Mouse (Mus musculus) adrenal gland, adult (tissue): ENCODE results near the gene Slco3a1.

Source experiments
- DNase-seq, 2 experiments: peaks; one replicate each; pipeline ENCODE4 v3.0.0; 2022 to 2023; ENCODE audit warnings: low spot score in 1 of 2; ENCODE audit not compliant: inconsistent age in 2 of 2

Gene Slco3a1

GRCm38 (mm10) chr7:74488141-74488540, 66.4 kb downstream of the Slco3a1 start:
- DNase-seq = no peak

GRCm38 (mm10) chr7:74487727-74488126, 66.9 kb downstream of the Slco3a1 start:
- DNase-seq = no peak

GRCm38 (mm10) chr7:74486083-74486482, 68.5 kb downstream of the Slco3a1 start:
- no peak for DNase-seq

- no peak for DNase-seq
Observed at GRCm38 (mm10) chr7:74485669-74486068, 68.9 kb downstream of the Slco3a1 start.

GRCm38 (mm10) chr7:74484024-74484385, 70.6 kb downstream of the Slco3a1 start:
- no peak for DNase-seq

- no peak for DNase-seq
Observed at GRCm38 (mm10) chr7:74483294-74484023, 71.1 kb downstream of the Slco3a1 start.

- no peak for DNase-seq
Observed at GRCm38 (mm10) chr7:74471740-74472139, 82.8 kb downstream of the Slco3a1 start.

- DNase-seq = peak in 1 of 2 experiments; percentile 13
Observed at GRCm38 (mm10) chr7:74466886-74467285, 87.7 kb downstream of the Slco3a1 start.

GRCm38 (mm10) chr7:74464638-74465037, 89.9 kb downstream of the Slco3a1 start:
- peak; percentile 49 to 67 for DNase-seq

GRCm38 (mm10) chr7:74462451-74462850, 92.1 kb downstream of the Slco3a1 start:
- no peak for DNase-seq

- DNase-seq = no peak
Observed at GRCm38 (mm10) chr7:74461736-74462135, 92.8 kb downstream of the Slco3a1 start.

GRCm38 (mm10) chr7:74461146-74461545, 93.4 kb downstream of the Slco3a1 start:
- no peak for DNase-seq

GRCm38 (mm10) chr7:74459812-74460211, 94.8 kb downstream of the Slco3a1 start:
- DNase-seq = no peak

- peak in 1 of 2 experiments; percentile 36 for DNase-seq
Observed at GRCm38 (mm10) chr7:74459277-74459676, 95.3 kb downstream of the Slco3a1 start.

- peak; percentile 20 to 62 for DNase-seq
Observed at GRCm38 (mm10) chr7:74458475-74459221, 95.9 kb downstream of the Slco3a1 start.

GRCm38 (mm10) chr7:74457347-74457975, 97.1 kb downstream of the Slco3a1 start:
- peak; percentile 15 to 67 for DNase-seq

GRCm38 (mm10) chr7:74456781-74457180, 97.8 kb downstream of the Slco3a1 start:
- no peak for DNase-seq

- no peak for DNase-seq
Observed at GRCm38 (mm10) chr7:74451047-74451446, 103.5 kb downstream of the Slco3a1 start.

- no peak for DNase-seq
Observed at GRCm38 (mm10) chr7:74449802-74450201, 104.8 kb downstream of the Slco3a1 start.

- DNase-seq = no peak
Observed at GRCm38 (mm10) chr7:74447781-74448180, 106.8 kb downstream of the Slco3a1 start.

- no peak for DNase-seq
Observed at GRCm38 (mm10) chr7:74445148-74445547, 109.4 kb downstream of the Slco3a1 start.

GRCm38 (mm10) chr7:74442380-74442779, 112.2 kb downstream of the Slco3a1 start:
- DNase-seq = no peak
